Mouse (Mus musculus) C2C12 (cell line): ENCODE data around the gene Ercc1. TPM values are rescaled to one million over a fixed set of nuclear protein-coding genes. Genes with fewer than 3 reads are reported as not detected.
A peak's percentile ranks its signal among the peaks of the same experiment; 100 is the strongest.

Source experiments
- H3K27me3 ChIP-seq: one replicate; pipeline ENCODE4 v1.6.1; 2011; ENCODE audit not compliant: control insufficient read depth, insufficient read depth, insufficient read length
- H3K36me3 ChIP-seq: one replicate; pipeline ENCODE4 v1.6.1; 2011; ENCODE audit not compliant: control insufficient read depth, insufficient read depth
- H3K4me3 ChIP-seq: one replicate; pipeline ENCODE4 v1.5.1; 2011; ENCODE audit warnings: mild to moderate bottlenecking, control low read depth; ENCODE audit not compliant: poor library complexity, insufficient read depth, severe bottlenecking
- H3K79me2 ChIP-seq: one replicate; pipeline ENCODE4 v1.6.1; 2011; ENCODE audit not compliant: control insufficient read depth, insufficient read depth
- H3K79me3 ChIP-seq: one replicate; pipeline ENCODE4 v1.6.1; 2011; ENCODE audit warnings: low read depth, control low read depth
- H3ac ChIP-seq: one replicate; pipeline ENCODE3; 2011; ENCODE audit warnings: low read depth; ENCODE audit not compliant: control insufficient read depth, insufficient read length
- CEBPB ChIP-seq: IDR thresholded peaks from one replicate; pipeline ENCODE4 v1.6.1; 2011; ENCODE audit warnings: low read depth, mild to moderate bottlenecking, control low read depth, moderate library complexity
- CTCF ChIP-seq: IDR thresholded peaks from one replicate; pipeline ENCODE4 v1.5.1; 2011; ENCODE audit not compliant: control insufficient read depth, insufficient read depth, insufficient read length
- FOSL1 ChIP-seq: IDR thresholded peaks from one replicate; pipeline ENCODE4 v1.8.0; 2011; ENCODE audit warnings: mild to moderate bottlenecking, low read length; ENCODE audit not compliant: poor library complexity, insufficient read depth, severe bottlenecking
- MAX ChIP-seq: IDR thresholded peaks from one replicate; pipeline ENCODE4 v1.6.1; 2011; ENCODE audit warnings: mild to moderate bottlenecking, control low read depth
- MYOD1 ChIP-seq: IDR thresholded peaks from one replicate; pipeline ENCODE4 v1.6.1; 2011; ENCODE audit warnings: low read depth; ENCODE audit not compliant: control insufficient read depth, insufficient read length
- MYOG ChIP-seq: IDR thresholded peaks from one replicate; pipeline ENCODE4 v1.6.1; 2011; ENCODE audit not compliant: control insufficient read depth, insufficient read length; ENCODE audit errors: extremely low read depth
- USF1 ChIP-seq: IDR thresholded peaks from one replicate; pipeline ENCODE4 v1.6.1; 2011; ENCODE audit warnings: low read depth, mild to moderate bottlenecking, control low read depth, moderate library complexity
- polyA plus RNA-seq: library from polyadenylated mRNA; unstranded; fragments of >200 nt; fragmentation: generic; extraction: Trizol; gene quantifications from one replicate; pipeline ENCODE4 v1.2.1, GENCODE M21; 2012; ENCODE audit warnings: missing spikeins

Gene Ercc1
- polyA plus RNA-seq, 1 experiment, result 151 TPM

DNA sequence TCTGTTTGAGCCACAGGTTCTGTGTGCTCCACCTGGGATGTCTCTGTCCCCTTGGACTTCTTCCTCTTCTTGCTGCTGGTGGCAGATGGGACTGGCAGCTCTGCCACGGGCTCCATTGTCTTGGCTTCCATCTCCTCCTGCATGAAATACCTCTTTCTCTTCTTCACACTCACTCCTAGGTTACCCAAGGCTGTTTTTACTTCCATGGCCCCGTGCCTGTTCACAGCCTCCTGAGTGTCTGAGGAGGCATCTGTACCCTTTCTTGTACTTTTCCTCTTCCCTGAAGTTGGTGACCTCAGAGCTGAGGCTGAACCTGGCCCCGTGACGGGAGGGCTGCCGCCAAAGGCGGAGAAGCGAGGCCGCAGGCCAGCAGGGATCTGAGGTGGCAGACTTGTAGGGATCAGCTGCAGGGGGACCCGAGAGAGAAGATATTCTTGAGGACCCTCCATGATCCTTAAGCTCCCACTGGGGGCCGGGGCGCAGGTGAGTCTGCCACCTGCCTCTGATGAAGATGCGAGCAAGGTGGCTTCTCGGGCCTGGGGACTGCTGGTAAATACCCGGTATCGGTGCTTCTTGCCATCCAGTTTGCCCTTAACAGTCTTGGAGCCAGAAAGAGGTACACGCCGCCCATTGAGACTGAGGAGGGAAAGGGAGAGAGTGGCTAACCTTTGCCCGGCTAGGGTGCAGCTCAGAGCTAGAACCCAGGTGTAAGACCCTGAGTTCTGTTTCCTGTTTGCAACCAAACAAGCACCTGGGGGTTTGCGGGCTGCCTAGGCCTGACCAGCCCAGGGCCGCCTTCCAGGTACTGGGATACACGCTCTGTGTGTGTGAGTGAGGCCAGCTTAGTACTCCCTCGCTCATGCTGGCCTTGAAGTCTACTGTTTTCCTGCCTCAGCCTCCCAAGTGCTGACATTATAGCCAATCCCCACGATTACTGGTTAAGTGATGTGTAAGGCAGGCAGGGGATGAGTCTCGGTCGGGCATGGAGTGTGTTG lies 13.1 kb downstream of the Ercc1 start:
- peaks cover 42% of the 10 kb centered on the region for H3K79me2 ChIP-seq
- no peak for TF ChIP-seq FOSL1
- no peak for TF ChIP-seq MYOD1
- H3K27me3 ChIP-seq, result no peaks in the 10 kb centered on the region
- H3K79me3 ChIP-seq, result peaks cover 15% of the 10 kb centered on the region
- peaks cover 11% of the 10 kb centered on the region for H3K36me3 ChIP-seq
- H3K4me3 ChIP-seq, result peak overlapping the region; percentile 61
- peak overlapping the region; percentile 21 for H3ac ChIP-seq

DNA sequence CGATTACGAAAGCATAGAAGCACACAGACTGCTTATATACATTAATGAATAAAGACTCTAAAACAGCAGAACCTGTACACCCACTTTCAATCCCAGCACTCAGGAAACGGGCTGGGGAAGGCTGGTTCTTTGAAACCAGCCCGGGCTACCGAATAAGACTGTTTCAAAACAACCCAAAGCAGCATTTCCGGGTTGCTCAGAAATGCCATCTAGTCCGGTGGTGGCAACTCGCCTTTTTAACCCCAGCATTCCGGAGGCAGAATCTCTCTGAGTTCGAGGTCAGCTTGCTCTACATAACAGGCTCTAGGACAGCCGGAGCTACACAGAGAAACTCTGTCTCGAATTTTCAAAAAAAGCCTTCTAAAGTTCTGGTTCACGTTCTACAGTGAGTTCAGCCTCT lies 14.1 kb downstream of the Ercc1 start:
- no peaks in the 10 kb centered on the region for H3K27me3 ChIP-seq
- TF ChIP-seq USF1 (no peak), CEBPB (no peak), MAX (no peak), MYOD1 (no peak), FOSL1 (no peak), MYOG (no peak), CTCF (no peak)
- H3K36me3 ChIP-seq, result peaks cover 9% of the 10 kb centered on the region
- H3K4me3 ChIP-seq, result peak overlapping the region; percentile 61
- peak overlapping the region; percentile 31 for H3ac ChIP-seq
- peaks cover 44% of the 10 kb centered on the region for H3K79me2 ChIP-seq
- peaks cover 15% of the 10 kb centered on the region for H3K79me3 ChIP-seq

DNA sequence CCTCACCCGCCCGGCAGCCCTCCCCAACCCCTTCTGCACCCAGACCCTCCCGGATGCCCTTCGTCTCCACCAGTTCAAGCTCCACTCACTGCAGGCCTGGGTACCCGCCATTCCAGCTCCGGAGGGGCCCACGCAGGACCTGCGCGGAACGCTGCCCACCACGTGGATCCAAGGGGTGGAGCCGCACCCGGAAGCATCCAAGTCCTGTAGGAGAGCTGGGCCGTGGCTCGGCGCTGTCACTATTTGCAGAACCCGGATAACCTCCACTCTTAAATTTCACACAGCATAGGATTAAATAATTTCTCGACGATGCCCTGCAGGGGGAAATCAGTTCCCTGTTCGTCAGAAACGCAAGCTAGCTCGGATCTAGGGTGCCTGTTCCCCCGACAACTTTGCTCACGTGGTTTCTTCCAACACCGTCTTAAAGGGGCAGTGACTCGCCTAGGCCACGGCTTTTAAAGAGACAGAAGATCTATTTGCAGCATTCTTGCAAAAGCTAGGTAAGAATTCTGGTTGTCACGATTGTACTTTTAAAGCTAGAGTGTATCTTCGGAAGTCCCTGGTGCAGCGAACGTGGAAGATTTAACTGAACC lies 14.8 kb downstream of the Ercc1 start, which contains the start of the genes Cd3eap and Ppp1r13l:
Gene Cd3eap, minus strand, starts transcription at position 185 of the 593 bp plus-strand sequence.
Gene Ppp1r13l, plus strand, starts transcription at position 451 of the 593 bp plus-strand sequence.
- H3K4me3 ChIP-seq, result peak within 1 kb of the TSS; percentile 61
- H3K79me3 ChIP-seq, result peaks cover 15% of the 10 kb centered on the region
- H3ac ChIP-seq, result peak within 1 kb of the TSS; percentile 75
- peaks cover 9% of the 10 kb centered on the region for H3K36me3 ChIP-seq
- TF ChIP-seq MYOD1, result no peak
- TF ChIP-seq MAX, result peak; percentile 95
- TF ChIP-seq USF1, result peak; percentile 80
- H3K27me3 ChIP-seq, result no peaks in the 10 kb centered on the region
- H3K79me2 ChIP-seq, result peaks cover 44% of the 10 kb centered on the region

DNA sequence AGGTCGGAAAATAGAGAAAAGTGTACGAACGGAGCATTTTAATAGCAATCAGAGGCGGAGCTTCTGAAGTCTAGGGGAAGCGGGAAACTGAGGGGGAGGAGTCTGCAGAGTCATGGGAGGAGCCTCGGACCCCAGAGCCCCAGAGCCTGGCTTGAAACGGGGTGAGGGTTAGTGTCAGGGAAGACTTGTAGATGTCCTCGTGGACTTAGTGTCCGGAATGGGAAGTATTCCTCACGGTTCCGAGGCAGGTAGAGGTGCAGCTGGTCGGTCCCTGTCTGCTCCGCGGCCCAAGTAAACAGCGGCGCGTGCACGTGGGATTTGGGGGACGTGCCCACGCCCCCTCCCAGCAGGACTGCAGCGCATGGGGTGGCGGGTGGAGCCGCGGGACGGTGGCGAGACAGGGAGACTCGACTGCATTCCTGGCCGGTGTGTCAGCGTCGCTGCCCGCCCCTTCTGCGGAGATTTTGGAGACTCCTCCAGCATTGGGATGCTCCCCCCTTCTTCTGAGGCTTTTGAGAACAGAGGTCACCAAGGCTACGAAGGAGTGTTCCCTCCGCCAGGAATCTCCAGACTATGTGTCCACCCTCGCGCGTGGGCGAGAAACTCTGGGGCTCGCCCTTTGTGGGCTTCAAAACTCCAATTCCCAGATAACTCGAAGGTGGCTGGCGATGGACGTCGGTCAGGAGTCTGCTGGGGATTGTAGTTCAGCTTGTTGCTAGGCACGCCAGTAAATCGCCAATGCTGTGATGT lies 15.5 kb downstream of the Ercc1 start:
- Histone ChIP-seq H3K4me3 (peak overlapping the region; percentile 61), H3K36me3 (peaks cover 7% of the 10 kb centered on the region), H3ac (peak overlapping the region; percentile 49), H3K79me2 (peaks cover 48% of the 10 kb centered on the region), H3K79me3 (peaks cover 15% of the 10 kb centered on the region), H3K27me3 (no peaks in the 10 kb centered on the region)
- TF ChIP-seq FOSL1 (peak; percentile 9), MAX (peak; percentile 74), CEBPB (no peak), USF1 (no peak), MYOD1 (no peak), MYOG (no peak), CTCF (no peak)

DNA sequence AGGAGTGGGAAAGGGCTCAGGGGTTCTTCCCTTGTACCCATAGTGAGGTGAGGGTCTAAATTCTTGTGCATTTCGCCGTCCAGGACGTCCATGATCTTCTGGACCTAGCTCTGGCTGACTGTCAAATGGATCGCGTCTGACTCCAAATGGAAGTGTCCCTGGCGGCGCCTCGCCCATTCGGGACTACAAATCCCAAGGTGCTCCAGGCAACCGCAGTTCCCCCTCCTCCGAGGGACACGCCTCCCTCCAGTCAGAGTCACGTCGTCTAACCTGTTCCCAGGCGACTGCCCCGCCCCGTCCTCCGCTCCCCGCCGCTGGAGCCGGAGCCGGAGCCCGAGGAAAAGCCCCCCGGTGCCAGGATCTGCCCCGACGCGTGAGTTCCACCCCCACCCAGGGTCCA lies 16.4 kb downstream of the Ercc1 start:
- TF ChIP-seq CTCF (no peak), CEBPB (no peak), MYOD1 (no peak)
- peaks cover 5% of the 10 kb centered on the region for H3K36me3 ChIP-seq
- H3K79me2 ChIP-seq, result peaks cover 54% of the 10 kb centered on the region
- no peaks in the 10 kb centered on the region for H3K27me3 ChIP-seq
- H3K79me3 ChIP-seq, result peaks cover 15% of the 10 kb centered on the region
- peak overlapping the region; percentile 61 for H3K4me3 ChIP-seq
- H3ac ChIP-seq, result peak overlapping the region; percentile 27

DNA sequence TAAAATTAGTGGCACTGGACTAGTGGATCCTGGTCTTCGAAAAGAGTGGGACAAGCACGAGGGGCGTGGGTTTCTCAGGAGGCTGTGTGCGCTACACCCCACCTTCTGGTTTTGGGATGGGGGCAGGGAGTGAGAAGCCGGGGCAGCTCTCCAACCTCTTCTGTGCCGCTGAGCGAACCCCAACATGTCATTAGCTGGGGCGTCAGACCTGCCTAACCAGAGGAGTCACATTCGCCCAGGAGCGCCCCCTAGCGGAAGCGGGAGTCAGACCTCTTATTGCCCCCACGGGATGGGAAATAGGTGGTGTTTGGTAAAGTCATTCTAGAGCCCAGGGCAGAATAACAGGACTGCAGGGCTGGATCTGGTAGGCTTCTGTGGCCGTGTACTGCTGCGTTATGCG lies 17.1 kb downstream of the Ercc1 start:
- Histone ChIP-seq H3K36me3 (no peaks in the 10 kb centered on the region), H3ac (peak overlapping the region; percentile 0), H3K27me3 (no peaks in the 10 kb centered on the region), H3K79me3 (peaks cover 15% of the 10 kb centered on the region), H3K79me2 (peaks cover 47% of the 10 kb centered on the region), H3K4me3 (peak overlapping the region; percentile 61)
- TF ChIP-seq FOSL1 (no peak), CTCF (peak; percentile 81)
